In genomic region chr7:37690606-37691005, GRCm38 (mm10) we compare ENCODE assay signal across 20 mouse cellular contexts.
DNase-seq lines count a peak whose midpoint lies in the region; ATAC-seq and TF ChIP-seq lines count a peak whose summit lies in the region.
"Had no signal": no experiment of that assay in that cellular context is flagged by ENCODE, and none has a peak within 500 bp of the region (broad histone marks: within the 10 kb centered on the region; RNA-seq: fewer than 3 reads in every experiment).

No protein-coding gene starts in this region.

- no peaks in the 10 kb centered on the region for H3K9me3 ChIP-seq in forebrain, embryonic 11.5 days (ENCODE audit: control insufficient read depth, low read length)
- no peaks in the 10 kb centered on the region for H3K9me3 ChIP-seq in hindbrain, embryonic 14.5 days (ENCODE audit: control insufficient read depth, low read length)
- H3K9me3 ChIP-seq in midbrain, embryonic 16.5 days (replicated peaks; ENCODE audit: control insufficient read depth, low read length, poor library complexity, severe bottlenecking) = no peaks in the 10 kb centered on the region
- H3K9me3 ChIP-seq: embryonic facial prominence, embryonic 13.5 days; liver, embryonic 13.5 days had no signal

- TF ChIP-seq POLR2A in brain, embryonic 14.5 days (IDR thresholded peaks at IDR 0.05; ENCODE audit: borderline replicate concordance, extremely low read depth, insufficient read depth, insufficient read length, poor library complexity, severe bottlenecking) = no peak
- no peak for TF ChIP-seq POLR2A in cerebellum, adult 2 months (IDR thresholded peaks at IDR 0.05; ENCODE audit: borderline replicate concordance, insufficient read depth, low read length)

- peak overlapping the region; percentile 3 for H3K9ac ChIP-seq in forebrain, embryonic 11.5 days (ENCODE audit: low read length)
- 0 out of 2 replicates have a peak overlapping the region, but pooled peaks have one; percentile 2 for H3K9ac ChIP-seq in hindbrain, embryonic 14.5 days
- H3K9ac ChIP-seq in midbrain, embryonic 16.5 days (ENCODE audit: low read depth, low read length) = no peak overlapping the region
- H3K9ac ChIP-seq: embryonic facial prominence, embryonic 13.5 days; liver, embryonic 13.5 days had no signal

- ATAC-seq in forebrain, embryonic 11.5 days (replicated peaks; ENCODE audit: low FRiP score) = no peak
- ATAC-seq in hindbrain, embryonic 14.5 days (ENCODE audit: low FRiP score) = 0 out of 2 replicates have a peak, but pooled peaks have one; percentile 10
- peak; percentile 26; the same call in 1 of the 2 replicates for ATAC-seq in midbrain, embryonic 16.5 days
- no peak for ATAC-seq in monocyte, adult 5-6 weeks (replicated peaks; ENCODE audit: insufficient number of reproducible peaks, low FRiP score, low TSS enrichment, poor library complexity, severe bottlenecking)

- H3K4me3 ChIP-seq in forebrain, embryonic 11.5 days (ENCODE audit: low read depth, low read length) = no peak overlapping the region
- no peak overlapping the region for H3K4me3 ChIP-seq in hindbrain, embryonic 14.5 days (replicated peaks; ENCODE audit: low read length)
- no peak overlapping the region for H3K4me3 ChIP-seq in midbrain, embryonic 16.5 days (ENCODE audit: low read depth, low read length)
- H3K4me3 ChIP-seq in cerebellum, adult 2 months (replicated peaks; ENCODE audit: insufficient read depth, low read depth, low read length) = no peak overlapping the region
- H3K4me3 ChIP-seq: embryonic facial prominence, embryonic 13.5 days; liver, embryonic 13.5 days; myocyte had no signal

- no peaks in the 10 kb centered on the region for H3K27me3 ChIP-seq in forebrain, embryonic 11.5 days (ENCODE audit: control insufficient read depth, insufficient read depth, low read length)
- no peaks in the 10 kb centered on the region for H3K27me3 ChIP-seq in hindbrain, embryonic 14.5 days (ENCODE audit: control insufficient read depth, insufficient read depth, low read length)
- no peaks in the 10 kb centered on the region for H3K27me3 ChIP-seq in midbrain, embryonic 16.5 days (ENCODE audit: control insufficient read depth, insufficient read depth, low read depth, low read length)
- H3K27me3 ChIP-seq in cerebellum, adult 2 months (ENCODE audit: control insufficient read depth, insufficient read depth, low read length) = no peaks in the 10 kb centered on the region
- H3K27me3 ChIP-seq: embryonic facial prominence, embryonic 13.5 days; liver, embryonic 13.5 days had no signal

- no peak for TF ChIP-seq CTCF in brain, embryonic 14.5 days (IDR thresholded peaks at IDR 0.05; ENCODE audit: borderline replicate concordance, extremely low read depth, insufficient read depth, insufficient read length)
- no peak for TF ChIP-seq CTCF in cerebellum, adult 2 months (IDR thresholded peaks at IDR 0.05; ENCODE audit: borderline replicate concordance, insufficient read depth, low read depth, low read length)

- peak overlapping the region; percentile 42; the same call in 1 of the 2 replicates for H3K4me2 ChIP-seq in forebrain, embryonic 11.5 days (ENCODE audit: low read depth, low read length, severe bottlenecking)
- no peak overlapping the region for H3K4me2 ChIP-seq in hindbrain, embryonic 14.5 days (replicated peaks)
- no peak overlapping the region for H3K4me2 ChIP-seq in midbrain, embryonic 16.5 days (ENCODE audit: low read length)
- H3K4me2 ChIP-seq: liver, embryonic 13.5 days had no signal

- WGBS in forebrain, embryonic 11.5 days = 30% methylated on average over 10 of the region's 10 CpGs
- WGBS in hindbrain, embryonic 14.5 days = 26% methylated on average over 10 of the region's 10 CpGs
- WGBS in midbrain, embryonic 16.5 days = 30% methylated on average over 10 of the region's 10 CpGs
- 77% methylated on average over 10 of the region's 10 CpGs for WGBS in cerebellum, adult 2 months

- peaks cover 24% of the 10 kb centered on the region for H3K4me1 ChIP-seq in forebrain, embryonic 11.5 days (replicated peaks; ENCODE audit: control insufficient read depth, insufficient read depth, low read length)
- H3K4me1 ChIP-seq in hindbrain, embryonic 14.5 days (replicated peaks; ENCODE audit: control insufficient read depth, insufficient read depth, low read length) = peaks cover 36% of the 10 kb centered on the region
- H3K4me1 ChIP-seq in midbrain, embryonic 16.5 days (ENCODE audit: control insufficient read depth, insufficient read depth, low read length) = peaks cover 25% of the 10 kb centered on the region
- peaks cover 35% of the 10 kb centered on the region for H3K4me1 ChIP-seq in cerebellum, adult 2 months (ENCODE audit: control insufficient read depth, insufficient read depth, low read length)
- H3K4me1 ChIP-seq: liver, embryonic 13.5 days had no signal

- intact Hi-C loops in gastrocnemius, postnatal 14 days (cut with DNase I; ENCODE audit: low total_unique reads) = no loop called here

- peak overlapping the region; percentile 85 for H3K27ac ChIP-seq in forebrain, embryonic 11.5 days (ENCODE audit: low read depth, low read length)
- H3K27ac ChIP-seq in hindbrain, embryonic 14.5 days = peak overlapping the region; percentile 71
- H3K27ac ChIP-seq in midbrain, embryonic 16.5 days (ENCODE audit: low read length) = no peak overlapping the region
- H3K27ac ChIP-seq in cerebellum, adult 2 months (ENCODE audit: insufficient read depth, low read length) = no peak overlapping the region
- H3K27ac ChIP-seq: embryonic facial prominence, embryonic 13.5 days; liver, embryonic 13.5 days had no signal

- peak; percentile 70 for DNase-seq in brain, embryonic 14.5 days (ENCODE audit: low read depth)
- no peak for DNase-seq in forebrain, embryonic 11.5 days (ENCODE audit: low spot score)
- DNase-seq in hindbrain, embryonic 14.5 days (ENCODE audit: low spot score) = peak; percentile 50
- no peak for DNase-seq in gastrocnemius, postnatal 14 days
- DNase-seq in adrenal gland, adult 8-10 months = no peak
- DNase-seq in cerebellum, adult 2 months = no peak
- DNase-seq: cerebellum, adult 8-10 months; heart, adult 18-20 months; heart, postnatal 10 days; kidney, adult 11 months; left cerebral cortex, postnatal 4 days; liver, embryonic 13.5 days; lung, postnatal 14 days; right cerebral cortex, adult 18-20 months; thymus, adult 18-20 months had no signal

- no peaks in the 10 kb centered on the region for H3K36me3 ChIP-seq in forebrain, embryonic 11.5 days (ENCODE audit: control insufficient read depth, insufficient read depth, low read length)
- H3K36me3 ChIP-seq in hindbrain, embryonic 14.5 days (replicated peaks; ENCODE audit: control insufficient read depth, insufficient read depth) = no peaks in the 10 kb centered on the region
- H3K36me3 ChIP-seq in midbrain, embryonic 16.5 days (ENCODE audit: control insufficient read depth, insufficient read depth, low read length) = no peaks in the 10 kb centered on the region
- H3K36me3 ChIP-seq: embryonic facial prominence, embryonic 13.5 days; G1E; liver, embryonic 13.5 days had no signal

Comparison
In these comparisons a context has a peak if more than half of its experiments do, and no peak if none do; other contexts are left out.
1. DNase-seq: peak in brain, embryonic 14.5 days (single experiment) and hindbrain, embryonic 14.5 days (single experiment); none in forebrain, embryonic 11.5 days (single experiment), gastrocnemius, postnatal 14 days (single experiment), adrenal gland, adult 8-10 months (single experiment) and cerebellum, adult 2 months (0 of 2).
2. ATAC-seq: peak in hindbrain, embryonic 14.5 days (single experiment) and midbrain, embryonic 16.5 days (single experiment); none in forebrain, embryonic 11.5 days (single experiment) and monocyte, adult 5-6 weeks (single experiment).
3. H3K27ac ChIP-seq: peak in forebrain, embryonic 11.5 days (single experiment) and hindbrain, embryonic 14.5 days (single experiment); none in midbrain, embryonic 16.5 days (single experiment) and cerebellum, adult 2 months (single experiment).